Mouse (Mus musculus) urinary bladder, adult 18-20 months (tissue): Measurements from ENCODE around the gene Tmem256.

Experiments
- DNase-seq, 2 experiments: peaks; one replicate each; pipeline ENCODE4 v3.0.0; 2022; ENCODE audit warnings: low spot score in 2 of 2, mixed read lengths in 2 of 2

Gene Tmem256

GRCm38 (mm10) chr11:69837952-69838713, at the start of gene Tmem256:
Gene Tmem256, plus strand, starts transcription at chr11:69838514.
- peak; percentile 90 to 92 for DNase-seq

DNA sequence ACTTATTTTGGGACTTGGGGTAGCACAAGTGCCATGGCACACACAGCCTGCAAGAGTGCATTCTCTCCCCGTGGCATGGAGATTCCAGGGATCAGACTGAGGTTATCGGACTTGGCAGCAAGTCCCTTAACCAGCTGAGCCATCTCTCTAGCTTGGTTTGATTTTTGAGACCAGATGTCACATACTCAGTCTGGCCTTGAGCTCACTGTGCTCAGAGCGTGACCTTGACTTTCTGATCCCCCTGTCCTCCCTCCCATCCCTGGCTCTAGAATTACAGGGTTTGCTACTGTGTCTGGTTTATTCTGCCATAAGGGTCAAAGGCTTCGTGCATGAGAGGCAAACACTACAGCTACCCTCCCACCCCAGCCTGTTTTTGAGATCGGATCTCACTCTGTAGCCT, 48.9 kb upstream of the Tmem256 start:
- DNase-seq = no peak

DNA sequence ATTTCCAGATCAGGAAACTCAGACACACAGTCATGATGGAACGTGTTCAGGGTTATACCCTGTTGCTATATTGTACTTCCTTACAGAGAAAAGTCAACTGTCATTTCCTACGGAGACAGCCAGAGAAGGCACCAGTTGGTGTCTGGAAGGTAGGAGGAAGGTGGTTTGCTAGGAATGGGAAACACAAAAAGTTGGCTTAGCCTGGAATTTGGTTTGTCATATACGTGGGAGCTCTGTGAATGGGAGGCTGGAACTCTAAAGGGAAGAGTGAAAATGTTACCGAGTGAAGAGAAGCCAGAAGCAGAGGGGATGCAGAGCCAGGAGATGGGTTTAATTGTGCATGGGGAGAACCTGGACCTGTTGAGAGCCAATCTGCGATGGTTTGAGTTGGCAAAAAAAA, 46.9 kb upstream of the Tmem256 start:
- no peak for DNase-seq

DNA sequence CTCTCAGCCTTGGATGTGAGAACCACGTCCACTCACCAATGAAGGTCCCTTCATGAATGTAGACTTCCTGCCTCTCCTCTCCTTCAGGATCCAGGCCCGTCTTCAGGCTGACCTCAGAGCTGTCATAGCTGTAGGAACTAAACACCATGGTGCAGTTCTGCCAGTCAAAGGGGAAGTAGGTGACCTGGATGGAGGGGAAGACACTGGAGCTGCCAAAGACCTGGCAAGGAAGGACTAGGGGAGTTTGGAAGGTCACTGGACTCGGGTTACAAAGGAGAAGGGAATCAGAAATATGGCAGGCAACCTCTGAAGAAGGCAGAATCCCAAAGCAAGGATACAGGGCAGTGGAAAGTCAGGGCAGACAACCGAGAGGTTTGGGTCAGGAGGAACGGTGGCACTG, 44.9 kb upstream of the Tmem256 start:
- no peak for DNase-seq

GRCm38 (mm10) chr11:69795168-69795982, 42.9 kb upstream of the Tmem256 start, which contains the start of gene Chrnb1:
Gene Chrnb1, minus strand, starts transcription at chr11:69795943.
- DNase-seq = peak; percentile 80 to 92

DNA sequence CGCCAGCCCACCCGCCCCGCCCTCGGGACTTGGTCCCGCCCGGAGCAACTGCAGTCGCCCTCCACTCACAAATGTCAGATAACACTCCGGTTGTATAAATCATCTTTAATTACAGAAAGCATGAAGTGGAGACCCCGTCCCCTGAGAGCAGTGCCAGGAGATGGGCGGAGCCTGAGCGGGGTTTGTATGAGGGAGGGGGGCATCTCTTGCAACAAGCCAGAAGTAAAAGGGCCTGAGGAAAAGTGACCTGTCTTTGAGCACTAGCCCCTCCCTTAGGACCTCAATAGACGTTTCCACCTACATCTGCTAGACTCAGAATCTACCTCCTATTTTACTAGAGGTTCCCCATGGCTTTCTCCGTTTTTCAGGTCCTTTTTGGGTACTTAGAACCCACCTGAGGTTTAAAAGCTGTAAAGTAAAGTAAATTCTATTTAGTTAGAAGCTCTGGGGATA, 42.3 kb upstream of the Tmem256 start:
- DNase-seq = no peak

DNA sequence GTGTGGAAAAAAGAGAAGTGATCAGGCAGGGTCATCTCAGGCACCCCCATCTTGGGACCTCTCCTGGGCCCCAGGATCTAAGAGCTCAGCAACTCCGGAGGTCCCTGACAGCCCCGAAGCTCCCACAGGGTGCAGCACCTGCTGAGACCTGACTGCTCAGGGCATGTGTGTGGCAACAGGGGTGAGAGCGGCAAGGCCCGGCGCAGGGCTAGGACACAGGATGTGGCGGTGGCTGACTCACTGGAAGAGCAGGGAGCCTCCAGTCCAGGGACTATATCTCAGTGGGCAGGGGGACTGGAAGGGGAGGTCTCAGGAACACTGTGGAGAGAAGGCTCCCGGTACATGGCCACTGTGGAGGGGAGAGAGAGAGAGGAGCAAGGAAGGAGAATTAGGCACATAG, 40.4 kb upstream of the Tmem256 start:
- DNase-seq = no peak

- DNase-seq = no peak
Measured at GRCm38 (mm10) chr11:69799394-69800137, 38.7 kb upstream of the Tmem256 start.

DNA sequence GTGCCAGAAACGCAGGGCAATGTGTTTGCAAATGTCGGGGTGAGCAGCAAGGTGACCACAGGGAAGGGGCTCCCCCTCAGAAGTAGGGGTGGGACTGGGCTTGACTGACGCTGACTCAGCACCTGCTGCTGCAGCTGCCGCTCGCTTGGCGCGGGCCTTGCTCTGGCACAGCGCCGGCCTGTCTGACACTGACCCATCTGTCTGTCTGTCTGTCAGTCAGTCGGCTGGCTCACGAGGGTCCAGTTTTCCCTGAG, 38.2 kb upstream of the Tmem256 start:
- DNase-seq = no peak

GRCm38 (mm10) chr11:69800392-69801197, 37.7 kb upstream of the Tmem256 start:
- peak in 1 of 2 experiments; percentile 36 for DNase-seq

- DNase-seq = peak in 1 of 2 experiments; percentile 29
Measured at GRCm38 (mm10) chr11:69801379-69801977, 36.8 kb upstream of the Tmem256 start, which contains the start of gene Fgf11. Gene Fgf11, minus strand, starts transcription at chr11:69801857.

- DNase-seq = peak; percentile 72 to 79
Measured at GRCm38 (mm10) chr11:69802648-69803105, 35.6 kb upstream of the Tmem256 start.

- DNase-seq = no peak
Measured at GRCm38 (mm10) chr11:69803328-69803727, 35.0 kb upstream of the Tmem256 start.

DNA sequence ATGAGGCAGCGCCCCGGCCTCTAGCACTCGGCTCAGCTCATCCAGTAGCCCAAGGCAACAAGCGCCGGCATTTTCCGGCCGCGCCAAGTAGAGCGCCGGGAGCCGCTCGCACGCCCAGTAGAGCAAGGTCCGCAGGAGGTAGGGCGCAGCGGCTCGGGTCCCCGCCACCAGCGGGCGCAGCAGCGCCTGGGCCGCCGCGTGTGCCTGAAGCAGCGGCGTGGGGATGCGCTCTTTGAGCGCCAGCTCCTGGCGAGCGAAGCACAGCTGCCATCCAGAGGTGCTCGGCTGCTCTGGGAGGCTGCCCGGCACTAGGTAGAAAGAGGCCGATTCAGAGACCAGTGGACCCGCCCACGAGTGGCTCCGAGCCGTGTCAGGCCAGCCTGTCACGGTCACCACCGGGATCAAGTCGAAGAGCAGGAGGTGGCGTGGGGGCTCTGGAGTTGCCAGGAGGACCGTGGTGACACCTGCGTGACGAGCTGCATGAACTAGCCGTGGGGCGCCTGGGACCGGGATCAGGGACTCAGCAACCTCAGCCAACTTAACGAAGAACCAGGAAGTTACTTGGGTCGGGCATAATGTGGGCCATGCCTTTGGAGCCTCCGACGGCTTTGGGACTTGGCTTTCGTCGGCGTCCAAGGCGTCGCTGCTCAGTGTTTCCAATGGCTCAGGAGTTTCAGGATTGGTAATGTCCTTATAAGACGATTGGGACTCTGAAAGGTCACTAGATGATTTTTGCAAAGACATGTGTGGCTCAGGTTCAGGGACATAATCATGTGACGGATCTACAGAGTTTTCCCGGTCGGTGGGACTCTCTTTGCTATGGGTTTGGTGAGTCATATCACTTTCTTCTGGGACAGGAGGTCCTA, 34.3 kb upstream of the Tmem256 start:
- DNase-seq = peak; percentile 45 to 62

DNA sequence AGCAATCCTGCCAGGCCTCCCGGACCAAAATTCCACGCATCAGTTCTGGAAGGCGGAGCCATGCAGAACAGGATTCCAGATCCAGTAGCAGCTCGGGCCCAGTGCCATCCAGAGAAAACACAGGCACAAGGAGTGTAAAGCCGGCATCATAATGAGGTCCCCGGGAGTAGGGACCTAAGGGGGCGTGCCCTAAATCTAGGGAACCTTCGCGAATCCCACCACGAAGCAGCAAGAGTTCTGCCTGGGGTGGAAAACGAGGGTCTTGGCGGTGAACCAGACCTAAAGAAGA, 33.7 kb upstream of the Tmem256 start:
- DNase-seq = peak in 1 of 2 experiments; percentile 16

DNA sequence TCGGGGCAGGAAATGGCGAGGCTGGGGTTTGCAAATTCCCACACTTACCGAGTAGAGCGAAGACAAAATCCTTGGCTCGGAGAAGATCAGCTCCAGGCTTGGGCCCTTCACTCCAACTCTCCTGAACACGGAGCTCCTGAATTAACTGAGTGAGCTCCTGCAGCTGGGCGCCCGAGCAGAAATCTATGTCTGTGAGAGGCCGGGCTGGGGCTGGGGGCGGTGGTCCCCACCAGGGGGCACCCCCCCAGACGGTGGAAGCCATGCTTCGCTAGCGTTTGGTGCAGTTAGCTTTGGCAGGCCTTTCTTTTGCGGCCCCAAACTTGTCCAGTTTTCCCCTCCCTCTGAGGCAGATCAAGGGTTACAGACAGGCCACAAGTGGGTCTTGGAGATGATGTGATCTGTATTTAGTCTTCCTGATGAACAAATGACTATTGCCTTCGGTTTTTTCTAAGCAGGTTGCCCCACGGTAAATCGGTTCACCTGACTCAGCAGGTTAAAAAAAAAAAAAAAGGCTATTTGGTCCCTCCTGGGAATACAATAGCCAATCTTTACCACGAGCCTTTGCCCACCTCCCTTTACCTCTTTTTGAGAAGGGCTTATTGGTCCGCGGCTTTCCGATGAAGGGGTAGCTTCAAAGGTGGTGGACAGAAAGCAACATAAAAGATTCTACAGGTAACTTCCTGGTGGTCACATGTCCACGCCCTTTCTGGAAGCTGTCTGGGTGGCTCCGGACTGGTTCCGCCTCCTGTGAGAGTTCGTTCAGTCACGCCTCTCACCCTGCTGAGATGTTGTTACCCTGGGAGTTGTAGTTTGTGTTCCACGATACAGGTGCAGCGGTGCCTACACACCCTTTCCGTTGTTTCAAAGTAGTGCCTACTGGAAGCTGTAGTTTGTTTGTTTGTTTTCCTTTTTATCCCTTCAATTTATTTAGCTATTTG, 33.1 kb upstream of the Tmem256 start, which contains the start of gene Tmem102:
Gene Tmem102 (minus strand): TSS at position 653 of the 938 bp plus-strand sequence.
- DNase-seq = peak; percentile 37 to 72

GRCm38 (mm10) chr11:69806378-69806777, 31.9 kb upstream of the Tmem256 start:
- no peak for DNase-seq

DNA sequence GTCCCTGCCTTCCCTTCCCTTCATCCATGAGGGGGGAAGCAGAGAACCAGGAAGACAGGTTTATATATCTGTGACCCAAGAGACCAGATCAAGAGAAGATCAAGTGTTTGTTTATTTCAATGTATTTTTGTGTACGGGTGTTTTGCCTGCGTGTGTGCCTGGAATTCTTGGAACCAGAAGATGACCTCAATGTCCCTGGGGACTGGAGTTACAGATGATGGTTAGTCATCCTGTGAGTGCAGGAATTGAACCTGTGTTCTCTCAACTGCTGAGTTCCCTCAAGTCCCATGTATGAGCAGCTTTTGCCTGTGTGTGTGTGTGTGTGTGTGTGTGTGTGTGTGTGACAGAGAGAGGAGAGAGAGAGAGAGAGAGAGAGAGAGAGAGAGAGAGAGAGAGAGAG, 30.7 kb upstream of the Tmem256 start:
- DNase-seq = no peak

GRCm38 (mm10) chr11:69810280-69810679, 28.0 kb upstream of the Tmem256 start:
- no peak for DNase-seq
